Mouse (Mus musculus): ENCODE data around the gene Crybg1.
"Not testable (repeated sequence)": the region's sequence is repeated elsewhere in the genome, so short reads cannot be mapped to it uniquely, and the experiment has no call there.

The Crybg1 gene

DNA sequence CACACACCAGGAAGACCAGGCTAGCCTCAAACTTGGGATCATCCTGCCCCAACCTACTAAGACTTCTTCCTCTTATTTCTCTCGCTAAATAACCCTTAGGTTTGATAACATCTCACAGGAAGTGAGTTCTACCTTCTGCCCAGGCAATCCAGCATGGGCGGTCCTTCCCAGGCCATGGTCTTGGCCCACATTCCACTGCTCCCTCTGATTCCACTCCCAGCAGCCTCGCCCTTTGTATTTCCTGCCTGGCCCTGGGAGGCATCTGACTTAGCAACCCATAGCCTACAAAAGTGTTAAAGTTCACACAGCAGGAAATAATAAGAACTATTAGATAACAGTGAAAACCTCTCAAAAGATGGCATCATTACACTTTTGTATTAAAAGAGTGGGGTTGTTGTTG is 171.3 kb downstream of the Crybg1 start:
- ATAC-seq (ENCODE audit: low TSS enrichment), result no peak

DNA sequence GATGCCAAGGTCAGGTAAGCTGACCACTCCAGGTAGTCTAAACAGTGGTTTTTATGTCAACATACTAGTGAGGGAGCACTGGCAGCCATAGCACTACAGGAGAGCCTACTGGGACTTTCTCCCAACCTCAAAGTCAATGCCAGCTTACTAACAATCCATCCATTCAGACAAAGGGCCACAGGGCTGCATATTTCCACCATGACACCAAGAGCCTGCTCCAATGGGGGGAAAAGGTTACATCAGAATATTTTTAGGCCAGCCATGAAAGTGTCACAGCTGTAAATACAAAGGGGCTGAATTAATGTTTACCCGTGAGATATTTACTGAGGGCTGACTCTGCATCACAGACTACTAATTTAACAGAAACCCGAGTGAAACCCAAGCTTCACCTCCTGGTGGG is 175.4 kb downstream of the Crybg1 start:
- no peak for ATAC-seq (ENCODE audit: low TSS enrichment)

DNA sequence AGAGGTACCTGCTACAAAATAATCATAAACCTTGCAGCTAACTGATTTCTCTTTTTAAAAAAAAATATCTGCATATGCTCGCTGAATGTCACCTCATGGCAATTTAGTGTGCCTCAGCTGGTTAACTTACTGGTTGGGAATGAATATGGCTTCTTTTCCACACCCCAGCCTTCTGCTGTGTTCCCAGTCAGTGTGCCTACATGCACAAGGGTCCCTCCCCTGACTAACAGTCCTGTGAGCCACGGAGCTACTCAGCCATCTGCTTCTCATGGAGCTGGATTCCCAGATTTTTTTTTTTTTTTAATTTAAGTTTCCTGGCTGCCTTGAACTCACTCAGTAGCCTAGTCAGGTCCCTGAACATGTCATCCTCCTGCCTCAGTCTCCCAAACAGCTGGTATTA is 183.7 kb downstream of the Crybg1 start:
- ATAC-seq (ENCODE audit: low TSS enrichment), result no peak

DNA sequence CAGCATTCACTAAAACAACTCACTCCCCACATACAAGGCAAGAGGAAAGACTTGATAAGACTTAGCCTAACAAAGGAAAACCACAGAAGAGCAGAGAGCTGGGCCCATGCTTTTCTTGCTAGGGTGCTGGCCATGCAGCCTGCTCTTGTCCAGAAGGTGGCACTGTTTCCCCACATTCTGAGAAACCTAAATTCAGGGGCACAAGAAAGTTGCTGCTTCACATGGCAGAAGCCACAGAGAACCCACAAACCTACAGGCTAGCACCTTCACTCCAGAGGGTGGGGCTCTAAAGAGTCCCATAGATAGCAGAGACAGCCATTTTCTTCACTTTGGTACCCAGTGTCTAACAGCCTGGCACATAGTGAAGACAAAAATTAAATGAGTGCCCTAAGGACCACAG is 194.7 kb downstream of the Crybg1 start:
- peak; percentile 90 for ATAC-seq (ENCODE audit: low TSS enrichment)

DNA sequence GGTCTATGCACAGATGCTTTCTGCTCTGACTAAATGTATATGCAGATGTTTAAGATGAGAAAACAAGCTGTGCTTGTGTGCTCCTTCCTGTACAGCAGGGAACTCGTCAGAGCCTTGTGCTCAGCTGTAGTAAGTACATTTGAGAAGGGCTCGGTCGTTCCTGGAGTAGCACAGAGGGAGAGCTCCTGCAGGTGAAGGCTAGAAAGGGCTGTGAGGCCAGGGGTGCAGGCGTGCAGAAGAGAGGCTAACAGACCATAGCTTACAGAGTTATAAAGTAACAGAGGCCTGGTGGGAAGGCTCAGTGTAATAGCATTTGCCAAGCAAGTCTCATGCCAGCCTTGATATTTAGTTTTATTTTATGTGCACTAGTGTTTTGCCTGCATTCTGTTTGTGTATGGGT is 203.2 kb downstream of the Crybg1 start:
- ATAC-seq (ENCODE audit: low TSS enrichment), result no peak

DNA sequence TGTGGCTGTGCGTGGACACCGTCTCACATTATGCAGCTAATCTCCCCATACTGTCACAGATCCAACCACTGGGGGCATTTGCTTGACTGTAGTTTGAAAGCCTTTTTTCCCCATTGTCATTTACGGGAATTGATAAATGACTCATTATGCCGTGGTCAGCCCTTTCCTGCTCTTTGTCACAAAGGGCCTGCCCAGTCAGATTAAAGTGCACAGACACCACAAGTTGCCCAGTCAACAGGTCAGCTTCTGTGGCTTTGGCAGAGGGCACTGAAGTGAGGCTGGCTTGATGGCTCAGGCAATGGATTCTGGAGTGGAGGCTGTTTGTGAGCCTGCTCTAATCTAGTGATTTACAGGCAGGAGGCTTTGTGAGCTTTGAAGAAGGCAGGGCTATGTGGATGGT is 204.9 kb downstream of the Crybg1 start:
- ATAC-seq (ENCODE audit: low TSS enrichment), result no peak

DNA sequence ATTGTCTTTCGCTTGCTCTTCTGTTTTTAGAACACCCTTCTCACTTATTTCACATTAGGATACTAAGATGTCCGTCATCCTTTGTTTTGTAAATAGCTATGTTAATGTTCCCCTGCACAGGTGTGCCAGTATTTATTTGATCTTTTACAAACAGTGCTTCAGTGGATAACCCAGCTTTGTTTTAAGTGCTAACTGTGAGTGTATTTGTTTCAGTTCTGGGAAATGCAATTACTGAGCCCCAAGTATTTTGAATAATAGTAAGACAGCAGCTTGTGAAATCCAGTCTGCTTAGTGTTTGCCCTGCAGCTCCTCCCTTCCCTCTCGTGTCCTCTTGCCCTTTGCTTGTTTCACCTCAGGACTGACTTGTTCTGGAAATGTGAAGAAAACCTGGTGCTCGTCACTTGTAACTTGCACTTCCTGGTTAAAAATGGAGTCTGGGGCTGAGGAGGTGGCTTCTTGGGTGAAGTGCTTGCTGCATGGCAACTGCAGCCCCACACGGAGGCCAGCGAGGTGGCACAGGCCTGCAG is 209.5 kb downstream of the Crybg1 start:
- no peak for ATAC-seq (ENCODE audit: low TSS enrichment)

DNA sequence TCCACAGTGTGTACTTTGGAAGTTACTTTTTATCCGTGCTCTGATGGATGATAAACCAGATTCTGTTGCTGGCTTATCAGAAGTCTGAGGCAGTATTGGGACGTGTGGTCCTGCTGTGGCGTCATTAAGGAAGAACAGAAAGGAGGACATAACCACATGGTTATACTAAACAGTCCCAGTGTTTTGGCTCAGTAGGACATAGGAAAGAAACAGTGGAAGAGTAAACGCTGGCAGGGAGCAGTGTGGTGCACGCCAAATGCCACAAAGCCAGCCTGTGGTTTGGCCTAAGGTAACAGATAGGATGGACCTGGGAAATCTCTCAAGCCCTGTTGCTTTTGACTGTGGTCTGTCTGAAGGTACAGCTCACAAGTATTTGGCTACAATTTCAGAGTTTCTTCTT is 220.1 kb downstream of the Crybg1 start:
- no peak for ATAC-seq (ENCODE audit: low TSS enrichment)

DNA sequence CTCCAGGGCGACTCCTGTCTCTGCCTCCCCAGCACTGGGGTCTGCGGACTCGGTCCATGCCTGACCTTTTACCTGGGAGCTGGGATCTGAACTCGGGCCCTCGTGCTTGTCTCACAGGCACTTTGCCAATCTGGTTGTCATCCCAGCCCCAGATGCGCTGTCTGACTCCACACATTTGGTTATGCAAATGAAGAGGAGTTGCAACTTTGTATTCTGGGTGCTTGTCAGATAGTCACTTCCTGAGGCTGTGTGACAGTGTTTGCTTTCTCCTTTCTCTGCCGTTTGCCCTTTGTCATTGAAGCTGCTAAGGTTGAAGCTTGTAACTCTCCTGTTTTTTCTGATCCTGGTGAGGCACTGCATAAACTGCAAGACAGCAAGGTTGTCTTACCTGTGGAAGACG is 220.9 kb downstream of the Crybg1 start:
- no peak for ATAC-seq (ENCODE audit: low TSS enrichment)

DNA sequence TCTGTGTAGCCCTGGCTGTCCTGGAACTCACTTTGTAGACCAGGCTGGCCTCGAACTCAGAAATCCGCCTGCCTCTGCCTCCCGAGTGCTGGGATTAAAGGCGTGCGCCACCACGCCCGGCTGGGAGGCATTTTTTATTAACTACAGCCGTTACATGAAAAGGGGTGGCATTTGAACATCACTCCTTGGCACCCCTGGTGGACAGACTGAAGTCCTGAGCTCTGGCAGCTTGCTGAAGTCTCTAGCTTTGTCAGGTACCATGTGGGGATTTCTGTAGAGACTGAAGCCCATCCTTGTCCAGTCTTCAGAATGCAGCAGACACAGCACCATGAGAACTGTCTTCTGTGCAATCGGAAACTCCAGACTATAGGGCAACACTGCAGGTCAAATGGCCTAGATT is 222.9 kb downstream of the Crybg1 start:
- not testable (repeated sequence) for ATAC-seq (ENCODE audit: low TSS enrichment)

DNA sequence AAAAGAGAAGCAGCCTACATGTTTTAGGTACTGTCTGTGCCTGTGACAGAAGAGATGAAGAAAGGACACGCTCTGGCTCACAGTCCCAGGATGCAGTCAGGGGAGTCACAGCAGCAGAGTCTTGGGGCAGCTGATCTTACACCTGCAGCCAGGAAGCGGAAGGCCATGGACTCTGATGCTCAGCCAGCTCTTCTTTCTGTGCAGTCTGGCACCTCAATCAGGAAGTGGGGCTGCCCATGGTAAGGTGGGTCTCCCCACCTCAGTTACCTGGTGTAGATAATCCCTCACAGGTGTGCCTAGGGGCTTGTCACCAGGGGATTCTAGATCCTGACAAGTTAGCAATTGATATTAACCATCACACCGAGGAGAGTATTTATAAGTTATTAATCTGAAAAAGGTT is 225.6 kb downstream of the Crybg1 start:
- ATAC-seq (ENCODE audit: low TSS enrichment), result no peak

DNA sequence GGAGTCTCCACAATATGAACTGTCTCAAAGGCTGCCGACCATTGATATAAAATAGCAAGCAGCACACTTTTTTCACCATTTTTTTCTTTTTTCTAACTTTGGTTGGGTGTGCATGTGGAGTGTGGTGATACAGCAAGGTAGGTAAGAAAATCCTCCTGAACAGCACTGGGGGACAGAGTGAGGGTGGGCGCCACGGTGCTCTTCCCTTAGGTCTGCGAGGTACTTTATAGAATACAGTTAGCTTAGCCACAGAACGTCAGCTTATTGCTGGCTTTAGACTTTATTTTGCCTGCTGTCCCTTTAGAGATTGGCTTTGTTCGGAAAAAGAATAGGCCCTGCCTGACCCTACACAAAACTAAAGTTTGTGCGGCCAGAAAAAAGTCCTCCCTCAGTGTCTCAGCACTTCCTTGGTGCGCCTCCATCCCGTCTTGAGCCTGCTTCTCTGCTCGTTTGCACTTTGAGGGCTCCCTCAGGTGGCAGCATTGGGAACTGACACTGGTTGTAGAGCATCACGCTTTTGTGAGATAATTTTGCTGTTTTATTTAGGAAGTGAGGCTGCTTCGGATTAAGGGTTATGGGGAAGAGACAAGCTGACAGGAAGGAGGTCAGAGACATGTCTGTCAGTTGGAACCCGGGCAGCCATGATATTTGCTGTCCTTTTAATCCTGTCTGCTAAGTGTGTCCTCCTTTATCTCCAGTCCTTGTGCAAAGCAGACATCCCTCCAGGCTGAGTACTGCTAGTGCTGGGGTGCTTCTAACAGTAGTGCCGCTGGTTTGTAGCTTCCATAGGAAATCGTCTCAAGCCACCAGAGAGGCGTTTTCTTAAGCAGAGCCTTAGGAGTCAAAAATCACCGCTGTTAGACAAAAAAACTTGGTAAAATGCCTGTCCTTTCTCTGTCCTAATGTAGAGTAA is 229.7 kb downstream of the Crybg1 start:
- peak; percentile 98 for ATAC-seq (ENCODE audit: low TSS enrichment)

DNA sequence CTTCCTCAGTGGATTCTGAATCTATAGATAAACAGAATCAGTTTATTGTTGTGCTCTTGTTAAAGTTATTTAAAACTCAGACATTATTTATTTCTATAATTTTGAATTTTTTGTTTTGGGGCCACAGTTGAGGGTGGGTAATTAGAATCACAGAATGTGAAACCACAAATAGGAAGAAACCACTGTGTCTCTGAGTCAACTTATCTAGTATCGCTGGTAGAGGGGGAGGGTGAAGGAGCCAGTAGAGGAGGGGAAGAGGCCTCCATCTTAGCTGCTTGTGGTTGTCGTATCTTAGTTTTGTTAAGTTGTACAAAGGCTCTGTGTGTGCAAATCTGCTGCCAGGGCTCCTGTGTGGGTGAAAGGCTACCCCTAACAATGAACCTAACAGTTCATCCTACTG is 231.9 kb downstream of the Crybg1 start:
- no peak for ATAC-seq (ENCODE audit: low TSS enrichment)

DNA sequence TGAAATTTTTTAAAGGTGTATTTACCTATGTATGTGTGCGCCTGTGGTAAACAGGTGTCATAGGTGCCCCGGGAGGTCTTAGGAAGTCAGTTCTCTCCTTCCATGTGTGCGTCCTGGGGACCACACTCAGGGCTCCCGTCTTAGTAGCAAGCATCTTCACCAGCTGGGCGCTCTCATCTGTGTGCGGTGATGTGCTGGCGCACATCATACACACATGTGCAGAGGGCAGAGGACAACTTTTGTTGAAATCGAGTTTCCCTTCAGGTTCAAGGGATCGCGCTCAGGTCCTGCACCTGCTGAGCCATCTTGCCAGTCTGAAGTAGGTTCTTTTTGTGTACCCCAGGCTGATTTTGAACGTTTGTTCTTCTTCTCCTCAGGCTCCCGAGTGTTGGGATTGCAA is 232.5 kb downstream of the Crybg1 start:
- no peak for ATAC-seq (ENCODE audit: low TSS enrichment)

DNA sequence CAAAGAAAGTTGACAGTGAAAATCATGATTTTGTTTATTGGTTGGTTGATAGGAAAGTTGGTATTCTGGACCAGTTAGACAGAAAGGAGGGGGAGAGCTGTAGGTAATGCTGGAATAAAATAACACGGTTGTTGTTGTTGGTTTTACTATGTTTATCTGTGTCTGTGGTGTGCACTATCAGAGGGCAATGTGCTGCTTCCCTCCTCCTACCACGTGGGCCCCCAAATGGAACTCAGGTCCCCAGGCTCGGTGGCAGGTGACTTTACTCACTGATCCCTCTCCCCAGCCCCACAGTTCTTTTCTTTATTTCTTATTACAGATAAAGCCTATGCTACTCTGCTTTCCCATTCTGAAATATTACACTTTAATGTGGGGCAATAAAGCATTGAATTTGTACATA is 236.4 kb downstream of the Crybg1 start:
- no peak for ATAC-seq (ENCODE audit: low TSS enrichment)

DNA sequence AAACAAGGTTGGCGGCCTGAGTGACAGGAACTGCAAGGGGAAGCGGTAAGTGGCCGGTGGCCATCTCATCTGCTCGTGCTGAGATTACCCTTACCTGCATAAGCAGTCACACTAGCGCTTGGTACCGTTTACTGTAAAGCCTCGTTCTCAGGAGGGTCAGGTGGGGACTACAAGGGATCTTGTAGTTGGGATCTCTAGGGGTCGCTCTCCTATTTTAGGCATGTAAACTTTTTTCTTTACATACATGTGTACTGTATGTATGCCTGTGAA is 237.8 kb downstream of the Crybg1 start:
- no peak for ATAC-seq (ENCODE audit: low TSS enrichment)

DNA sequence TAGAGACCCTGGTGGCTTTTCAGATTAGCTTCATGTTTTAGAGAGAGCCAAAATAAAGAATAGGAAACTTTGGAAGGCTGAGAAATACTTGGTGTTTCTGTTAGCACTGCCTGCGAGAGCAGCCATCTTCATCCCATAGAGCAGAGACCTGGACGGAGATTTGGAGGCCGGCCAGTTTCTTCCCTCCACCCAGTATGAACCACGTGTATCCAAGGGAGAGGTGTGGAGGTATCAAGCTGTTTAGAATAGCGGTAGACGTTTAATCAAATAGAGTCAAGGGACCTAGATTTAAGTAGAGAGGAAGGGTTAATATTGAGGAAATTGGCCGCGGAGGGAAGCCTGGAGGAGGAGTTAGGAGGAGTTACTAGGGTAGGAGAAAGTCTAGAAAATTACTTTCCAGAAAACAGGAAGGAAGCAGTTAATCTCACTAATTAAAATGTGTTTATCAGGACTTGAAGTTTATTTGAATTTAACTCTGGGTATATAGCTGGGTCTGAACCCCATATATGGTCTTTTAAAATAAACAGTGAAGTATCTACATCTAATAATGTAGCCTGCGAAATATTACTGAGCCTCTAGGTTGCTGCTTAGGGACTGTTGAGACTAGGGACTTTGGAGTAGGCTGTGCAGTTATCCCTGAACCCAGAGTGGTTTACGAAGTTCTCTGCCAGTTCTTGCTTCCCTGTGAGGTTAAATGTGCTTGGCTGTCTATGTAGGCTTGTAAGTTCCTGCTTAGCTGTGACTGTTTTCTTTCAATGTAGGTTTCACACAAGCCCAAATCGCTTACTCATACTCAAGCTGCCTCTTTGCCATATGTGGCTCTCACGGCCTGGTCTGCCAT is 238.4 kb downstream of the Crybg1 start:
- ATAC-seq (ENCODE audit: low TSS enrichment), result no peak

DNA sequence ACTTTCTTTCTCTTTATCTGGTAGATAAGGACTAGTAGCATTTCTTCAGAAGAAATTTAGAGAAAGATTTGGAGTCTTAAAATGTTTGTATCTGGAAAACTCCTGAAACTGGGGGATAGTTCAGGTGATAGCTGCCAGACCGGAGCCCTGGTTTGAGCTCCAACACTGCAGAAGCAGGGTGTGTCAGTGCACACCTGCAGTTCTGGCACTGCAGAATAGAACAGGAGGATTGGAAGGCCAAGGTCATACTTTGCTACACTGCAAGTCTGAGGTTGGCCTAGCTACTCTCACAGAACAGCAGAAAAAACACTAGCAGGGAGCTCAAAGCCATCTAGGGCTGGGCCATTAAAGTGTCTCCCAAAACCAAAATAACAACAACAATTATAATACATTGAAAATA is 244.1 kb downstream of the Crybg1 start:
- ATAC-seq (ENCODE audit: low TSS enrichment), result no peak

DNA sequence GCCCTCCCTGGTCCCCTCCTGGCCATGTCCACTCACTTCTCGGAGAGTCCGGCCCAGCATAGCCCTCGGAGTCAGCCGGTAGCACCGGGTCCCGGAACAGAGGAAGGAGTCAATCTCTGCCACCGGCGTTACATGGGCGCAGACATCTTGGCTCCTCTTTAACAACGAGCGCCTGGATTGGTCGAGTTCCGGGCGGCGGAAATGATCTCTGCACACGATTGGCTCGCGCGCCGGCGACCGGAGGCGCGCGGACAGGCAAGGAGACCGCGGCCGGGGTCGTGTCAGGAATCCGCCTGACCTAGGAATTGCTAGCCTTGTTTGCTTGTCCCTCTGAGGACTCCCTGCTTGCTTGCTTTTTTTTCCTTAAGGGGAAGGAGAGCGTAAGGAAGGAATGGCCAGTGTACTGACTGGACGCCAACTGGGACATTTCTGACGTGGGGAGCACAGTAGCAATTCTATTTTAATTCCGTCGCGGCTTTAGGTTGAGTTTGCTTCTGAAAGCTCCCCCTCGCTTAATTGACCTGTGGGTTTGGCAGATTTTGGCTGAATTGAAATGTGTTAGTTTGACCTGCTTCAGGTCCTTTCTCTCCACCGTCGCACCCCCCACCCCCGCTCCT is 247.0 kb downstream of the Crybg1 start, which contains the start of the genes Qrsl1 and Rtn4ip1:
TSS of gene Qrsl1 (minus strand) at position 168 of the 617 bp plus-strand sequence.
TSS of gene Rtn4ip1 (plus strand) at position 230 of the 617 bp plus-strand sequence.
- ATAC-seq (ENCODE audit: low TSS enrichment), result peak; percentile 99

DNA sequence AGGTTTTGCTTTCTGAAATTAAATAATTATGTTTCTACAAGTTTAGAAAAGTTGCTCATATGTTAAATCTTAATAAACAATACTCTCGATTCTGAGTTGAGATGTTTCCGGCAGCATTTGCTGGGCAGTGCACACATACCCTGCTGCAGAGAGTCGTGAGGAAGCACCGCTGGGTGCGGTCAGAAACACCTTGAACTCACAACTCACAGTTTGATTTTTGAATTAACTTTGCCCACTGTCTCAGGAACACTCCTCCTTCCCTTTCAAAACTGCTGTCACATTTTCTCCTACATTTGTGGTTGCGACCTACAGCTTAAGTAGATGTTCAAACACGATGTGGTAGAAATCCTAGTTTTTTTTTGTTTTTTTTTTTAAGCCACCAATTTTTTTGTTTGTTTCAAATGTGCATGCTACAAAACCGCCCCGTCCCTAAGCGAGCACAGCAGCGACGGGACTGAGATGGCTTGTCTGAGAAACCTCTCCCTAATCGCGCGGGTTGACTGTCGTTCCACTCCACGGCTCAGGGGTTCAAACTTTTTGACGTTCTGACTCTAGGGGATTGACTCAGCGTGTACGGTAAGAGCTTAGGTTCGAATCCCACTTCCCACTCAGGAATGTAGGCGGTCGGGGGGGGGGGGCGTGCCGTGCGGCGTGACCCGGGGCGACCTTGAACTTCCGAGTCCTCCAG is 247.6 kb downstream of the Crybg1 start:
- ATAC-seq (ENCODE audit: low TSS enrichment), result no peak; the same call in none of the 2 replicates

All from frontal cortex, adult (tissue).